Mouse (Mus musculus): ENCODE results near the gene Rara.

DNA sequence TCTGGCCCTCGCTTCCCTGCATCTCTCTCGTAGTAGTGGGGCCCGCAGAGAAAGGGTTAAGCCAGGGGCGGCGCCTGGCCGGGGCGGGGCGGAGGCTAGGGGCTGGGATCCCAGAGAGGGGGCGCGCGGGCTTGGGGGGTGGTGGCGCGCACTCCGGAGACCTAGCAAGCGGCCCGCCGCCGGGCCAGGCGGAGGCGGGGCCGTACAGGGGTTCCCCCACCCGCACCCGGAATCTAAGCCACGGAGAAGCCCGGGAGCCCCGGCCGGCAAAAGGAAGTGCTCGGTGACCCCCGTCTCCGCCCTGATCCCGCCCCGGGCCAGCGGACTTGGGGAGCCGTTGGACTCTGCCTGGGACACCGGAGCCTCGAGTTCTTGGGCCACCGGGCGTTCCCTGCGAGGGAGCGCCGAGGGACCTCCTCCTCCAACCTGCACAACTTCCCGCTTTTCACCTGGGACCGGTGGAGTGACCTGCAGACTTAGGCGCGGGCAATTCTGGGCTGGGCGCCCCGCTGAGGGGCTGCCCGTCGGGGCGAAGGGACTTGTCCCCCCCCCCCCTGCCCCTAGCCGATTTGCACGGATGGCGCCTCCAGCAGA is 32.8 kb downstream of the Rara start:
- TF ChIP-seq CTCF (IDR thresholded peaks at IDR 0.05; ENCODE audit: borderline replicate concordance, insufficient read depth, low read length) (no peak), POLR2A (IDR thresholded peaks at IDR 0.05; ENCODE audit: low read depth, low read length) (0 out of 2 replicates have a peak, but pooled peaks have one; percentile 24)
